Mouse (Mus musculus): ENCODE data around the gene Lct. TPM values are rescaled to one million over a fixed set of nuclear protein-coding genes. Genes with fewer than 3 reads are reported as not detected.
"Not testable (repeated sequence)": the region's sequence is repeated elsewhere in the genome, so short reads cannot be mapped to it uniquely, and the experiment has no call there.

Gene Lct
- polyA plus RNA-seq, 1 experiment from 2014 or later: 0.12 TPM

GRCm38 (mm10) chr1:128330313-128330712, 2.2 kb upstream of the Lct start:
- H3K27ac ChIP-seq: no peak overlapping the region
- no peaks in the 10 kb centered on the region for H3K4me1 ChIP-seq
- no peak overlapping the region for H3K4me3 ChIP-seq
- no peaks in the 10 kb centered on the region for H3K27me3 ChIP-seq (ENCODE audit: poor library complexity, severe bottlenecking)
- no peak for DNase-seq (ENCODE audit: extremely low spot score, low spot score)
- H3K36me3 ChIP-seq (replicated peaks): peaks cover 98% of the 10 kb centered on the region
- no peaks in the 10 kb centered on the region for H3K9me3 ChIP-seq
- WGBS: 95% methylated on average over 1 of the region's 1 CpGs

- WGBS: 97% methylated on average over 1 of the region's 1 CpGs
- Histone ChIP-seq H3K27ac (no peak overlapping the region), H3K36me3 (replicated peaks) (peaks cover 96% of the 10 kb centered on the region)
These were observed 953 bp downstream of the Lct start for GRCm38 (mm10) chr1:128327165-128327564.

GRCm38 (mm10) chr1:128324776-128325175, 3.3 kb downstream of the Lct start:
- Histone ChIP-seq H3K9me3 (no peaks in the 10 kb centered on the region), H3K4me1 (no peaks in the 10 kb centered on the region), H3K4me3 (no peak overlapping the region), H3K36me3 (replicated peaks) (peaks cover 72% of the 10 kb centered on the region), H3K27me3 (ENCODE audit: poor library complexity, severe bottlenecking) (no peaks in the 10 kb centered on the region), H3K27ac (no peak overlapping the region)
- WGBS: 87% methylated on average over 2 of the region's 2 CpGs
- DNase-seq (ENCODE audit: extremely low spot score, low spot score): no peak

More at GRCm38 (mm10) chr1:128327165-128327564, 953 bp downstream of the Lct start:
- no peak for DNase-seq (ENCODE audit: extremely low spot score, low spot score)
- Histone ChIP-seq H3K4me1 (no peaks in the 10 kb centered on the region), H3K27me3 (ENCODE audit: poor library complexity, severe bottlenecking) (no peaks in the 10 kb centered on the region), H3K4me3 (no peak overlapping the region), H3K9me3 (no peaks in the 10 kb centered on the region)

- H3K4me1 ChIP-seq: no peaks in the 10 kb centered on the region
- H3K27ac ChIP-seq: no peak overlapping the region
- H3K9me3 ChIP-seq: no peaks in the 10 kb centered on the region
- WGBS: 92% methylated on average over 8 of the region's 8 CpGs
- no peaks in the 10 kb centered on the region for H3K27me3 ChIP-seq (ENCODE audit: poor library complexity, severe bottlenecking)
- no peak overlapping the region for H3K4me3 ChIP-seq
- DNase-seq (ENCODE audit: extremely low spot score, low spot score): no peak
- peaks cover 56% of the 10 kb centered on the region for H3K36me3 ChIP-seq (replicated peaks)
These were observed 5.0 kb downstream of the Lct start for GRCm38 (mm10) chr1:128323026-128323643.

GRCm38 (mm10) chr1:128319266-128319665, 8.9 kb downstream of the Lct start:
- H3K36me3 ChIP-seq (replicated peaks): peaks cover 24% of the 10 kb centered on the region
- H3K9me3 ChIP-seq; H3K4me1 ChIP-seq; H3K27me3 ChIP-seq (ENCODE audit: poor library complexity, severe bottlenecking); H3K4me3 ChIP-seq; H3K27ac ChIP-seq; DNase-seq (ENCODE audit: extremely low spot score, low spot score): not testable (repeated sequence)
- WGBS: 92% methylated on average over 6 of the region's 6 CpGs

- H3K36me3 ChIP-seq (replicated peaks): peaks cover 18% of the 10 kb centered on the region
- H3K4me3 ChIP-seq: no peak overlapping the region
- 86% methylated on average over 4 of the region's 4 CpGs for WGBS
- no peak for DNase-seq (ENCODE audit: extremely low spot score, low spot score)
- no peaks in the 10 kb centered on the region for H3K4me1 ChIP-seq
- H3K9me3 ChIP-seq: no peaks in the 10 kb centered on the region
- no peak overlapping the region for H3K27ac ChIP-seq
- H3K27me3 ChIP-seq (ENCODE audit: poor library complexity, severe bottlenecking): no peaks in the 10 kb centered on the region
These were observed 13.5 kb downstream of the Lct start for GRCm38 (mm10) chr1:128314665-128315064.

- H3K4me1 ChIP-seq: no peaks in the 10 kb centered on the region
- H3K9me3 ChIP-seq: no peaks in the 10 kb centered on the region
- H3K27me3 ChIP-seq (ENCODE audit: poor library complexity, severe bottlenecking): no peaks in the 10 kb centered on the region
- WGBS: 80% methylated on average over 3 of the region's 3 CpGs
- H3K4me3 ChIP-seq: no peak overlapping the region
- no peak for DNase-seq (ENCODE audit: extremely low spot score, low spot score)
- no peak overlapping the region for H3K27ac ChIP-seq
- peaks cover 29% of the 10 kb centered on the region for H3K36me3 ChIP-seq (replicated peaks)
These were observed 19.1 kb downstream of the Lct start for GRCm38 (mm10) chr1:128309043-128309442.

GRCm38 (mm10) chr1:128303900-128304299, 24.2 kb downstream of the Lct start:
- Histone ChIP-seq H3K4me1 (no peaks in the 10 kb centered on the region), H3K27me3 (ENCODE audit: poor library complexity, severe bottlenecking) (no peaks in the 10 kb centered on the region), H3K36me3 (replicated peaks) (peaks cover 55% of the 10 kb centered on the region), H3K4me3 (no peak overlapping the region), H3K27ac (no peak overlapping the region), H3K9me3 (no peaks in the 10 kb centered on the region)
- 92% methylated on average over 16 of the region's 16 CpGs for WGBS
- no peak for DNase-seq (ENCODE audit: extremely low spot score, low spot score)

- H3K36me3 ChIP-seq (replicated peaks): peaks cover 29% of the 10 kb centered on the region
- WGBS: 76% methylated on average over 5 of the region's 5 CpGs
- H3K4me1 ChIP-seq: peaks cover 3% of the 10 kb centered on the region; the same call in 1 of the 2 replicates
- H3K27ac ChIP-seq: no peak overlapping the region
- H3K9me3 ChIP-seq: no peaks in the 10 kb centered on the region
- no peak for DNase-seq (ENCODE audit: extremely low spot score, low spot score)
- H3K4me3 ChIP-seq: no peak overlapping the region
- H3K27me3 ChIP-seq (ENCODE audit: poor library complexity, severe bottlenecking): no peaks in the 10 kb centered on the region
These were observed 32.2 kb downstream of the Lct start for GRCm38 (mm10) chr1:128295717-128296528.

- H3K4me1 ChIP-seq: peaks cover 3% of the 10 kb centered on the region; the same call in 1 of the 2 replicates
- WGBS: 87% methylated on average over 8 of the region's 8 CpGs
- no peak overlapping the region for H3K27ac ChIP-seq
- H3K27me3 ChIP-seq (ENCODE audit: poor library complexity, severe bottlenecking): no peaks in the 10 kb centered on the region
- no peak for DNase-seq (ENCODE audit: extremely low spot score, low spot score)
- H3K4me3 ChIP-seq: no peak overlapping the region
- H3K9me3 ChIP-seq: no peaks in the 10 kb centered on the region
- peaks cover 23% of the 10 kb centered on the region for H3K36me3 ChIP-seq (replicated peaks)
These were observed 32.8 kb downstream of the Lct start for GRCm38 (mm10) chr1:128295296-128295695.

- Histone ChIP-seq H3K27me3 (ENCODE audit: poor library complexity, severe bottlenecking) (no peaks in the 10 kb centered on the region), H3K4me3 (no peak overlapping the region), H3K27ac (no peak overlapping the region), H3K36me3 (replicated peaks) (peaks cover 25% of the 10 kb centered on the region; the same call in 1 of the 2 replicates), H3K4me1 (peaks cover 3% of the 10 kb centered on the region; the same call in 1 of the 2 replicates), H3K9me3 (no peaks in the 10 kb centered on the region)
- no peak for DNase-seq (ENCODE audit: extremely low spot score, low spot score)
- 95% methylated on average over 12 of the region's 12 CpGs for WGBS
These were observed 34.6 kb downstream of the Lct start for GRCm38 (mm10) chr1:128293524-128293923.

GRCm38 (mm10) chr1:128290295-128290694, 37.8 kb downstream of the Lct start:
- no peak overlapping the region for H3K27ac ChIP-seq
- H3K4me3 ChIP-seq: no peak overlapping the region
- no peak for DNase-seq (ENCODE audit: extremely low spot score, low spot score)
- no peaks in the 10 kb centered on the region for H3K27me3 ChIP-seq (ENCODE audit: poor library complexity, severe bottlenecking)
- WGBS: 91% methylated on average over 5 of the region's 5 CpGs
- no peaks in the 10 kb centered on the region for H3K4me1 ChIP-seq
- no peaks in the 10 kb centered on the region for H3K9me3 ChIP-seq
- H3K36me3 ChIP-seq (replicated peaks): peaks cover 48% of the 10 kb centered on the region

GRCm38 (mm10) chr1:128285136-128285535, 43.0 kb downstream of the Lct start:
- H3K9me3 ChIP-seq: no peaks in the 10 kb centered on the region
- DNase-seq (ENCODE audit: extremely low spot score, low spot score): no peak
- peaks cover 81% of the 10 kb centered on the region for H3K36me3 ChIP-seq (replicated peaks)
- H3K4me3 ChIP-seq: no peak overlapping the region
- H3K27ac ChIP-seq: no peak overlapping the region
- H3K27me3 ChIP-seq (ENCODE audit: poor library complexity, severe bottlenecking): no peaks in the 10 kb centered on the region
- 94% methylated on average over 9 of the region's 9 CpGs for WGBS
- no peaks in the 10 kb centered on the region for H3K4me1 ChIP-seq
